Mouse (Mus musculus): ENCODE results near the gene Lenep. TPM values are rescaled to one million over a fixed set of nuclear protein-coding genes. Genes with fewer than 3 reads are reported as not detected.

The Lenep gene
- polyA plus RNA-seq, 1 experiment from 2014 or later, result not detected

- H3K4me3 ChIP-seq (ENCODE audit: low read depth, low read length), result peak overlapping the region; percentile 71
- no peak for ATAC-seq (ENCODE audit: low read depth)
- H3K4me1 ChIP-seq (ENCODE audit: control insufficient read depth, low read depth, low read length), result peaks cover 33% of the 10 kb centered on the region
Observed at GRCm38 (mm10) chr3:89395806-89396653, 6.6 kb downstream of the Lenep start.

GRCm38 (mm10) chr3:89395419-89395805, 7.2 kb downstream of the Lenep start:
- Histone ChIP-seq H3K4me1 (ENCODE audit: control insufficient read depth, low read depth, low read length) (peaks cover 38% of the 10 kb centered on the region), H3K4me3 (ENCODE audit: low read depth, low read length) (peak overlapping the region; percentile 71), H3K9me3 (replicated peaks; ENCODE audit: control insufficient read depth, low read length) (no peaks in the 10 kb centered on the region), H3K36me3 (ENCODE audit: control insufficient read depth, insufficient read depth) (no peaks in the 10 kb centered on the region), H3K27me3 (ENCODE audit: control insufficient read depth, insufficient read depth, low read depth, low read length) (peaks cover 31% of the 10 kb centered on the region), H3K9ac (ENCODE audit: low read depth, low read length) (peak overlapping the region; percentile 73), H3K4me2 (ENCODE audit: low read depth, low read length) (peak overlapping the region; percentile 99), H3K27ac (ENCODE audit: low read length) (peak overlapping the region; percentile 89)
- 3% methylated on average over 10 of the region's 10 CpGs for WGBS (ENCODE audit: insufficient replicate concordance)
- ATAC-seq (ENCODE audit: low read depth), result no peak

More at GRCm38 (mm10) chr3:89395806-89396653, 6.6 kb downstream of the Lenep start:
- H3K9me3 ChIP-seq (replicated peaks; ENCODE audit: control insufficient read depth, low read length), result no peaks in the 10 kb centered on the region
- H3K27ac ChIP-seq (ENCODE audit: low read length), result peak overlapping the region; percentile 53
- H3K36me3 ChIP-seq (ENCODE audit: control insufficient read depth, insufficient read depth), result no peaks in the 10 kb centered on the region
- peak overlapping the region; percentile 71 for H3K9ac ChIP-seq (ENCODE audit: low read depth, low read length)
- peak overlapping the region; percentile 99 for H3K4me2 ChIP-seq (ENCODE audit: low read depth, low read length)
- WGBS (ENCODE audit: insufficient replicate concordance), result under 1% methylated on average over 43 of the region's 44 CpGs
- peaks cover 30% of the 10 kb centered on the region for H3K27me3 ChIP-seq (ENCODE audit: control insufficient read depth, insufficient read depth, low read depth, low read length)

GRCm38 (mm10) chr3:89394894-89395256, 7.7 kb downstream of the Lenep start:
- Histone ChIP-seq H3K36me3 (ENCODE audit: control insufficient read depth, insufficient read depth) (no peaks in the 10 kb centered on the region), H3K9me3 (replicated peaks; ENCODE audit: control insufficient read depth, low read length) (no peaks in the 10 kb centered on the region), H3K27ac (ENCODE audit: low read length) (peak overlapping the region; percentile 89), H3K4me1 (ENCODE audit: control insufficient read depth, low read depth, low read length) (peaks cover 42% of the 10 kb centered on the region), H3K4me3 (ENCODE audit: low read depth, low read length) (peak overlapping the region; percentile 71), H3K27me3 (ENCODE audit: control insufficient read depth, insufficient read depth, low read depth, low read length) (peaks cover 31% of the 10 kb centered on the region), H3K9ac (ENCODE audit: low read depth, low read length) (peak overlapping the region; percentile 73), H3K4me2 (ENCODE audit: low read depth, low read length) (peak overlapping the region; percentile 99)
- peak; percentile 9 for ATAC-seq (ENCODE audit: low read depth)
- under 1% methylated on average over 11 of the region's 12 CpGs for WGBS (ENCODE audit: insufficient replicate concordance)

- peaks cover 45% of the 10 kb centered on the region for H3K4me1 ChIP-seq (ENCODE audit: control insufficient read depth, low read depth, low read length)
- 0% methylated on average over 42 of the region's 42 CpGs for WGBS (ENCODE audit: insufficient replicate concordance)
- H3K9me3 ChIP-seq (replicated peaks; ENCODE audit: control insufficient read depth, low read length), result no peaks in the 10 kb centered on the region
- peak within 1 kb of the TSS; percentile 73 for H3K9ac ChIP-seq (ENCODE audit: low read depth, low read length)
- peaks cover 31% of the 10 kb centered on the region for H3K27me3 ChIP-seq (ENCODE audit: control insufficient read depth, insufficient read depth, low read depth, low read length)
- peak within 1 kb of the TSS; percentile 89 for H3K27ac ChIP-seq (ENCODE audit: low read length)
- peak; percentile 40 for ATAC-seq (ENCODE audit: low read depth)
- peak within 1 kb of the TSS; percentile 99 for H3K4me2 ChIP-seq (ENCODE audit: low read depth, low read length)
- H3K36me3 ChIP-seq (ENCODE audit: control insufficient read depth, insufficient read depth), result no peaks in the 10 kb centered on the region
- peak within 1 kb of the TSS; percentile 71 for H3K4me3 ChIP-seq (ENCODE audit: low read depth, low read length)
Observed at GRCm38 (mm10) chr3:89394006-89394893, 8.3 kb downstream of the Lenep start, which contains the start of gene Zbtb7b. Zbtb7b (minus strand) TSS chr3:89394776.

- ATAC-seq (ENCODE audit: low read depth), result peak; percentile 93
- H3K4me2 ChIP-seq (ENCODE audit: low read depth, low read length), result peak overlapping the region; percentile 99
- peak overlapping the region; percentile 73 for H3K9ac ChIP-seq (ENCODE audit: low read depth, low read length)
Observed at GRCm38 (mm10) chr3:89393605-89394004, 9.0 kb downstream of the Lenep start.

GRCm38 (mm10) chr3:89392871-89393311, 9.7 kb downstream of the Lenep start:
- H3K9ac ChIP-seq (ENCODE audit: low read depth, low read length), result peak overlapping the region; percentile 68
- peak overlapping the region; percentile 81 for H3K27ac ChIP-seq (ENCODE audit: low read length)
- peaks cover 31% of the 10 kb centered on the region for H3K27me3 ChIP-seq (ENCODE audit: control insufficient read depth, insufficient read depth, low read depth, low read length)
- peak overlapping the region; percentile 99 for H3K4me2 ChIP-seq (ENCODE audit: low read depth, low read length)
- H3K4me1 ChIP-seq (ENCODE audit: control insufficient read depth, low read depth, low read length), result peaks cover 55% of the 10 kb centered on the region
- no peaks in the 10 kb centered on the region for H3K36me3 ChIP-seq (ENCODE audit: control insufficient read depth, insufficient read depth)
- H3K4me3 ChIP-seq (ENCODE audit: low read depth, low read length), result peak overlapping the region; percentile 71
- no peak for ATAC-seq (ENCODE audit: low read depth)
- 0% methylated on average over 21 of the region's 24 CpGs for WGBS (ENCODE audit: insufficient replicate concordance)
- no peaks in the 10 kb centered on the region for H3K9me3 ChIP-seq (replicated peaks; ENCODE audit: control insufficient read depth, low read length)

More at GRCm38 (mm10) chr3:89393605-89394004, 9.0 kb downstream of the Lenep start:
- peaks cover 47% of the 10 kb centered on the region for H3K4me1 ChIP-seq (ENCODE audit: control insufficient read depth, low read depth, low read length)
- no peaks in the 10 kb centered on the region for H3K9me3 ChIP-seq (replicated peaks; ENCODE audit: control insufficient read depth, low read length)
- H3K4me3 ChIP-seq (ENCODE audit: low read depth, low read length), result peak overlapping the region; percentile 71
- H3K36me3 ChIP-seq (ENCODE audit: control insufficient read depth, insufficient read depth), result no peaks in the 10 kb centered on the region
- peak overlapping the region; percentile 89 for H3K27ac ChIP-seq (ENCODE audit: low read length)
- WGBS (ENCODE audit: insufficient replicate concordance), result under 1% methylated on average over 15 of the region's 15 CpGs
- H3K27me3 ChIP-seq (ENCODE audit: control insufficient read depth, insufficient read depth, low read depth, low read length), result peaks cover 31% of the 10 kb centered on the region

GRCm38 (mm10) chr3:89391663-89392511, 10.7 kb downstream of the Lenep start:
- WGBS (ENCODE audit: insufficient replicate concordance), result 1% methylated on average over 55 of the region's 56 CpGs
- Histone ChIP-seq H3K4me2 (ENCODE audit: low read depth, low read length) (peak overlapping the region; percentile 99), H3K4me3 (ENCODE audit: low read depth, low read length) (peak overlapping the region; percentile 71), H3K36me3 (ENCODE audit: control insufficient read depth, insufficient read depth) (no peaks in the 10 kb centered on the region), H3K9ac (ENCODE audit: low read depth, low read length) (peak overlapping the region; percentile 68), H3K27me3 (ENCODE audit: control insufficient read depth, insufficient read depth, low read depth, low read length) (peaks cover 31% of the 10 kb centered on the region), H3K4me1 (ENCODE audit: control insufficient read depth, low read depth, low read length) (peaks cover 63% of the 10 kb centered on the region), H3K27ac (ENCODE audit: low read length) (peak overlapping the region; percentile 81), H3K9me3 (replicated peaks; ENCODE audit: control insufficient read depth, low read length) (no peaks in the 10 kb centered on the region)
- peak; percentile 5 for ATAC-seq (ENCODE audit: low read depth)

Data from liver, embryonic 16.5 days (tissue).